Mouse (Mus musculus) heart, embryonic 14.5 days (tissue): ENCODE results near the gene Metrn. TPM values are rescaled to one million over a fixed set of nuclear protein-coding genes. Genes with fewer than 3 reads are reported as not detected.

Experiments used
- ATAC-seq: fragments of 200-750 bp; cut with Nextera tagmentation; 2 replicates; pipeline ENCODE4 v1.8.0; 2017; ENCODE audit warnings: low read depth, moderate TSS enrichment; ENCODE audit not compliant: insufficient number of reproducible peaks, insufficient read depth, low FRiP score
- H3K27ac ChIP-seq, 2 experiments: fragments of 200-500 bp in 1 of 2; fragments of 300-500 bp in 1 of 2; sonication (generic) in 1 of 2; replicated peaks in 1 of 2; 2 replicates each; pipeline ENCODE4 v1.5.1; 2012 to 2014; ENCODE audit warnings: low read depth in 2 of 2, low read length in 2 of 2, control low read depth in 1 of 2, mild to moderate bottlenecking in 1 of 2, mixed read lengths in 1 of 2; ENCODE audit not compliant: control insufficient read depth in 1 of 2, insufficient read depth in 1 of 2
- H3K27me3 ChIP-seq: fragments of 300-500 bp; sonication (generic); 2 replicates; pipeline ENCODE4 v1.6.1; 2014; ENCODE audit warnings: mild to moderate bottlenecking, low read length, control low read depth; ENCODE audit not compliant: control insufficient read depth, insufficient read depth
- H3K36me3 ChIP-seq: fragments of 300-500 bp; sonication (generic); 2 replicates; pipeline ENCODE4 v1.6.1; 2014; ENCODE audit warnings: mild to moderate bottlenecking, control low read depth, low read length, mixed read lengths; ENCODE audit not compliant: control insufficient read depth, insufficient read depth
- H3K4me1 ChIP-seq, 2 experiments: fragments of 200-500 bp in 1 of 2; fragments of 300-500 bp in 1 of 2; sonication (generic) in 1 of 2; 2 replicates each; pipeline ENCODE4 v1.6.1; 2012 to 2014; ENCODE audit warnings: low read length in 2 of 2, control low read depth in 1 of 2, mixed read lengths in 1 of 2; ENCODE audit not compliant: control insufficient read depth in 2 of 2, insufficient read depth in 2 of 2
- H3K4me2 ChIP-seq: fragments of 300-500 bp; sonication (generic); 2 replicates; pipeline ENCODE4 v1.6.1; 2014; ENCODE audit warnings: mild to moderate bottlenecking, low read length
- H3K4me3 ChIP-seq, 2 experiments: fragments of 200-500 bp in 1 of 2; fragments of 300-500 bp in 1 of 2; sonication (generic) in 1 of 2; 2 replicates each; pipeline ENCODE4 v1.5.1; 2012 to 2014; ENCODE audit warnings: low read length in 2 of 2, mild to moderate bottlenecking in 2 of 2, control low read depth in 1 of 2, low read depth in 1 of 2, moderate library complexity in 1 of 2; ENCODE audit not compliant: control insufficient read depth in 1 of 2, insufficient read depth in 1 of 2
- H3K9ac ChIP-seq: fragments of 300-500 bp; sonication (generic); 2 replicates; pipeline ENCODE4 v1.6.1; 2014; ENCODE audit warnings: mild to moderate bottlenecking, low read length
- H3K9me3 ChIP-seq: fragments of 300-500 bp; sonication (generic); 2 replicates; pipeline ENCODE4 v1.6.1; 2016; ENCODE audit warnings: low read length, control low read depth; ENCODE audit not compliant: control insufficient read depth
- WGBS: fragments of 180-500 bp; shearing (Covaris S2); extraction: QIAGEN DNeasy Blood & Tissue Kit; methylation state at CpG from one replicate; pipeline ENCODE4 v1.1.7; 2014; 5-methylcytosine and 5-hydroxymethylcytosine counted together
- polyA plus RNA-seq: library from polyadenylated mRNA; unstranded; fragments of >200 nt; fragmentation: Nextera tagmentation; extraction: Ambion mirVana; gene quantifications from 2 replicates; pipeline ENCODE4 v1.2.1, GENCODE M21; 2014

The Metrn gene
- polyA plus RNA-seq, 1 experiment from 2014 or later = 3.3 TPM

DNA sequence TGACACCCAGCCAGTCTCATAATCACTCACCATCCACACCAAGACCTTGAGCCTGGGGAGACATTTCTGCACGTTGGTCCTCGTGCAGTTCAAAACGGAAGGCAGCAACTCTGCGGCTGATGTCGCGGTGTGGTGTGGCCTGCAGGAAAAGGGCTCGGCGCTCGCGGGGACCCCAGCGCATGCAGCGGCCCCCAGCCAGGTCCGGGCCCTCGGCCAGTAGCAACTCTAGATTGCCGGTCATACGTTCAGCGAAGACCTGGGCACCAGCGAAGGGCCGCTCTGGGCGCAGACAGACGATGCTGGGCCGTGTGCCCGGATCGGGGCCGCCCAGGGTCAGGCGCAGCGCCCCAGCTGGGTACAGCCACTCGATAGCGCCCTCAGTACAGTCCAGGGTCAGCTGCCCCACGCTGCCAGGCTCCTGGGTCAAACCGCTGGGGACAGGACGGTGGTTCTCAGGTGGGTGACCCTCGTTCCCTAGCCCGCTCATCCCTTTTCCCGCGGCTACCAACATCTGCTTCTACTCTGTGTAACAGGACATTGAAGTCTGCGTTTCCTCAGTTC, 645 bp downstream of the Metrn start:
- 0 out of 4 replicates have a peak overlapping the region, but pooled peaks of 1 of the 2 experiments have one; percentile 24 for H3K27ac ChIP-seq
- no peak for ATAC-seq
- WGBS = 3% methylated on average over 37 of the region's 37 CpGs

DNA sequence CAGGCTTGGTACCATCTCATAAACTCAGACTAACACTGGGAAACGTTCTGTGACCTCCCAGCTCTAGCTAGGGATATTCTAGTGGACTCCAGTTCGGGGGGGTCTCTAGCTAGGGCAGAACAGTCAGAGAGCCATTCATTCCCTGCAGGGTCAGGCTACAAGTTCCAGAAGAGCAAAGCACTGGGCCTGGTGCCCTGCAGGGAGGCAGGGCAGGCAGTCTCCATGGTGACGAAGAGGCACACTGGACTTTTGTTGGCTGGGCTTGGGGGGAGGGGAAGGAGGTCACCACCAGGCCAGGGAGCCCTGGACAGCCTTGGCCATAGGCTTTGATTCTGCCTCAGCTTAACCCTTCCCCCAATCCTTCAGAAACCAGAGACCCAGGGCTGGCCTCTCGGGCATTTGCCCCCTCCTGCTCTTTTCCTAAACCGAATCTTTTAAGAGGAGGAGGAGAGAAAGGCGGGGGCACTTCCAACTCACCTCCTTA, 1.3 kb downstream of the Metrn start, which contains the start of gene AC134908.4:
TSS of gene AC134908.4 (minus strand) at position 51 of the 484 bp plus-strand sequence.
- WGBS = 40% methylated on average over 6 of the region's 6 CpGs
- Histone ChIP-seq H3K4me1 (peaks cover 21 to 36% of the 10 kb centered on the region in 2 experiments), H3K27ac (0 out of 4 replicates have a peak within 1 kb of the TSS, but pooled peaks of 1 of the 2 experiments have one; percentile 24)

More for the DNA sequence above, 645 bp downstream of the Metrn start:
- Histone ChIP-seq H3K27me3 (no peaks in the 10 kb centered on the region), H3K4me3 (peak overlapping the region; percentile 61 to 86), H3K36me3 (no peaks in the 10 kb centered on the region), H3K9me3 (no peaks in the 10 kb centered on the region), H3K9ac (peak overlapping the region; percentile 67), H3K4me1 (peaks cover 19 to 30% of the 10 kb centered on the region in 2 experiments), H3K4me2 (peak overlapping the region; percentile 95)

DNA sequence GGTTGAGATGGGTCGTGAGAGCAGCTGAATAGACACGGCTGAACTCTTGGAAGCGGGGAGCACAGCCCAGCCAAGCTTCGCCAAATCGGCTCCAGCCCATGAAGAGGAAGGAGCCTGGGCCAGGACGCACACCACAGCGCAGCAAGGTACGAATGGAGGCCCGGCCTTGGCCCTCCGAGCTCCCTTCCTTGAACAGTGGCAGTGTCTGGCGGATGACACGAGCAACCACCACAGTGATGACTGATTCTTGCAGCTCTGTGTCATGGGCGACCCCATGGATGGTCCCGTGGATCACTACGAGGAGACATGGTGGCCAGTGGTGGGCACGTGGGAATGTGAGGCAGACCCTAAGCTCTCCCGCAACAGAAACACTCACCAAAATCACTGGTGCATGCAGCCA, 1.9 kb downstream of the Metrn start:
- 0 out of 2 replicates have a peak, but pooled peaks cover 3% of the 10 kb centered on the region for H3K36me3 ChIP-seq
- H3K4me2 ChIP-seq = no peak overlapping the region
- no peak overlapping the region for H3K27ac ChIP-seq
- WGBS = 87% methylated on average over 17 of the region's 17 CpGs
- ATAC-seq = no peak
- no peak overlapping the region for H3K9ac ChIP-seq
- H3K4me1 ChIP-seq = peaks cover 21 to 36% of the 10 kb centered on the region in 2 experiments
- no peaks in the 10 kb centered on the region for H3K9me3 ChIP-seq
- H3K4me3 ChIP-seq = no peak overlapping the region
- H3K27me3 ChIP-seq = no peaks in the 10 kb centered on the region

More for the DNA sequence above, 1.3 kb downstream of the Metrn start, which contains the start of gene AC134908.4:
- Histone ChIP-seq H3K36me3 (no peaks in the 10 kb centered on the region), H3K27me3 (no peaks in the 10 kb centered on the region), H3K9ac (peak within 1 kb of the TSS; percentile 67), H3K9me3 (no peaks in the 10 kb centered on the region), H3K4me2 (peak within 1 kb of the TSS; percentile 95), H3K4me3 (peak within 1 kb of the TSS; percentile 61 to 86)
- ATAC-seq = no peak

DNA sequence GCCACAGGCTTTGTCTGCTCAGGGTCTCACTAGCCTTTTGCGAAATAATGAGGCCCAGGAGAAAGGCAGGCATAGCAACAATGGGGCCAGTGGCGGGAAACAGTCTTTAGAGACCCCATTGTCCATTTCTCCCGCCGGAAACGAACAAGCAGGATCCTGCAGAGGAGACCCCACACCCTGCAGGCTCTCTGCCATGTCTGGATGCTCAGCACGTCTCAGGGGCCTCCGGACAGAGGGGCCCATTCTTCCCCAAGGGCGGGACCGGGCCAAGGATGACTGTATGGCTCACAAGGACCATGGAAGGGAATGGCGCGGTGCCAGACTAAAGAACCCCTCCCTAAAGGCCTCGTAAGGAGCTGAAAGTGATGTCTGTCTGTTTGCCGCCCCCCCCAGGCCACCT, 2.7 kb downstream of the Metrn start:
- peaks cover 11% of the 10 kb centered on the region for H3K36me3 ChIP-seq
- no peaks in the 10 kb centered on the region for H3K9me3 ChIP-seq
- H3K4me3 ChIP-seq = no peak overlapping the region
- no peak overlapping the region for H3K27ac ChIP-seq
- no peak overlapping the region for H3K4me2 ChIP-seq
- no peak for ATAC-seq
- H3K9ac ChIP-seq = no peak overlapping the region
- no peaks in the 10 kb centered on the region for H3K27me3 ChIP-seq
- 81% methylated on average over 13 of the region's 13 CpGs for WGBS
- peaks cover 21 to 36% of the 10 kb centered on the region in 2 experiments for H3K4me1 ChIP-seq

DNA sequence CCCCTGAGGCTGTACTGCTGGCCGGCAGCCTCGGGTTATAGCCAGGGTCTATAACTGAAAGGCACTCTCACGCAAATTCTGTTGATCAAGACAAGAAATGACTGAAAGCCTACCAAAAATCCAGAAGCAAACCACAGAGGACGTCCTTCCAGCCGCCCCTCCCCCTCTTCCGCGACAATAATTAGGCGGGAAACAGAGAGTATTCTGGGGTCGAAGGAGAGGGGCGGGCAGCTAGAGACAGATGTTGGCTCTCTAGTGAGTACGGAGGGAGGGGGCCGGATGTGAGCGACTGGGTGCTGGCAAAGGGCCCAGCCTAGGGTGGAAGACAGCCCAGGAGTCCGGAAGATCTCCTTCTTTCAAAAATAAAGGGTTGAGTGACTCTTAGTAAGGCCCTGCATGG, 4.3 kb downstream of the Metrn start, which contains the start of gene Fam173a:
TSS of gene Fam173a (minus strand) at position 287 of the 400 bp plus-strand sequence.
- Histone ChIP-seq H3K4me2 (peak within 1 kb of the TSS; percentile 76), H3K27ac (peak within 1 kb of the TSS; percentile 93 to 95), H3K36me3 (peaks cover 24% of the 10 kb centered on the region), H3K9me3 (no peaks in the 10 kb centered on the region), H3K4me3 (peak within 1 kb of the TSS; percentile 76 to 80), H3K9ac (peak within 1 kb of the TSS; percentile 84), H3K27me3 (no peaks in the 10 kb centered on the region), H3K4me1 (peaks cover 21 to 36% of the 10 kb centered on the region in 2 experiments)
- ATAC-seq = peak; percentile 65
- WGBS = under 1% methylated on average over 13 of the region's 14 CpGs

DNA sequence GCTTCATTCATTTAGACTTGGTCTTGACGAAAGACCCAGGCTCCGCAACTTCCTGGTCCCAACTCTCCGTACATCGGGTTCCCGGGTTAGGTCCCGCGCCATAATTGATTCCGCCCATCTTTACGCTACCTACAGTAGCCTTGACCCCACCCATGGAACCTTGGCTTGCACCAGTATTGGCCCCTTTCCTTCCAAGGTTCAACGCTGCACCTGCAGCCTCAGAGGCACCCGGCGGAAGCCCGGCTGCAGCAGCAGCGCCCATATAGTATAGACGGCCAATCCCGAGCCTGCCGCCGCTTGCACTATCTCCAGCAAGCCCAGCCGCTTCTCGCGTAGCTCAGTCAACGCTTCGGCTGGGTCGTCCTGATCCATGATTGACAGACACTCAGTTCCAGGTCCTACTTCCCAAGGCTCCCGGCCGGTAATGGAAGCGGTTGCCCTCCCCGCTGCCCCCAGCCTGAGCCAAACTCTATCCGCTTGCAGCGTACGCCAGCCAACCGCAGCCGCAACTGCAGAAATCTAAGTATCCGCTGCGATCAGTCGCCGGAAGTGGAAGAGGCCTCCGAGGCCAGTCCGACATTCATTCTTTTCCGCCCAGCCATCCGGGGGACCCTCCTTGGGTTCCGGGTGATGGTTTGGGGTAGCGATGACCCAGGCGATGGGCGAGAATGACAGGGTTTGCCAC, 5.0 kb downstream of the Metrn start:
- under 1% methylated on average over 45 of the region's 45 CpGs for WGBS

DNA sequence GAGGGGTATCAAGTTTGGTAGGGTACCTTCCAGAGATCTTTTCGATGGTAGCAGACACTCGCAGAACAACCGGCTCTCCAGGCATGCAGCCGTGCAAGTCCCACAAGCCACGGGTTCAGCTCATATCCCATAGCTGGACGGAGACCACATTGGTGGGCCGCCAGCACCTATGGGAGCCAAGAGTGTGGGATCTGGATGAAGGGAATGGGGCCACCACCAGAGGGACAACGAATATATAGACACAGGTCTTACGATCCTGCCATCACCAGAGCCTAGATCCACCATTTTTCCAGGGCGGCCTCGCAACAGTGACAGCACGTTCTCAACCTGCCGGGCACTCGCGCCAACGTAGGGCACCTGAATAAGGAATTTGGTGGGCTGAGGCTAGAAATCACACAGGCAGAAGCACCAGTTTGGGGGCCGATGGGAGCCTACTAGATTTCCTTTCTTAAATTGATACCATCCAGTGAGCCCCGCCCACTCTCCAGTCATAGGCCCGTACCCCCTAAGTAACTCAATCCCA, 5.6 kb downstream of the Metrn start:
- H3K9me3 ChIP-seq = no peaks in the 10 kb centered on the region
- H3K4me2 ChIP-seq = peak overlapping the region; percentile 76
- ATAC-seq = no peak
- H3K27ac ChIP-seq = peak overlapping the region in 1 of 2 experiments; percentile 93; a peak in 2 of 4 replicates
- WGBS = 28% methylated on average over 19 of the region's 19 CpGs
- peaks cover 19 to 29% of the 10 kb centered on the region in 2 experiments for H3K4me1 ChIP-seq
- H3K9ac ChIP-seq = peak overlapping the region; percentile 84
- H3K27me3 ChIP-seq = no peaks in the 10 kb centered on the region
- peaks cover 30% of the 10 kb centered on the region for H3K36me3 ChIP-seq
- H3K4me3 ChIP-seq = peak overlapping the region; percentile 76 to 80

More for the DNA sequence above, 5.0 kb downstream of the Metrn start:
- H3K4me1 ChIP-seq = peaks cover 19 to 32% of the 10 kb centered on the region in 2 experiments
- H3K4me3 ChIP-seq = peak overlapping the region; percentile 76 to 80
- peak; percentile 50 for ATAC-seq
- H3K27ac ChIP-seq = peak overlapping the region; percentile 93 to 95
- no peaks in the 10 kb centered on the region for H3K27me3 ChIP-seq
- H3K9ac ChIP-seq = peak overlapping the region; percentile 84
- H3K9me3 ChIP-seq = no peaks in the 10 kb centered on the region
- peak overlapping the region; percentile 76 for H3K4me2 ChIP-seq
- peaks cover 30% of the 10 kb centered on the region for H3K36me3 ChIP-seq
